Mouse (Mus musculus) NIH3T3 (cell line): ENCODE results near the gene Galnt3.

Experiments used
- DNase-seq: peaks from one replicate; pipeline ENCODE4 v3.0.0-alpha.2; 2012; ENCODE audit warnings: low read depth

Gene Galnt3

DNA sequence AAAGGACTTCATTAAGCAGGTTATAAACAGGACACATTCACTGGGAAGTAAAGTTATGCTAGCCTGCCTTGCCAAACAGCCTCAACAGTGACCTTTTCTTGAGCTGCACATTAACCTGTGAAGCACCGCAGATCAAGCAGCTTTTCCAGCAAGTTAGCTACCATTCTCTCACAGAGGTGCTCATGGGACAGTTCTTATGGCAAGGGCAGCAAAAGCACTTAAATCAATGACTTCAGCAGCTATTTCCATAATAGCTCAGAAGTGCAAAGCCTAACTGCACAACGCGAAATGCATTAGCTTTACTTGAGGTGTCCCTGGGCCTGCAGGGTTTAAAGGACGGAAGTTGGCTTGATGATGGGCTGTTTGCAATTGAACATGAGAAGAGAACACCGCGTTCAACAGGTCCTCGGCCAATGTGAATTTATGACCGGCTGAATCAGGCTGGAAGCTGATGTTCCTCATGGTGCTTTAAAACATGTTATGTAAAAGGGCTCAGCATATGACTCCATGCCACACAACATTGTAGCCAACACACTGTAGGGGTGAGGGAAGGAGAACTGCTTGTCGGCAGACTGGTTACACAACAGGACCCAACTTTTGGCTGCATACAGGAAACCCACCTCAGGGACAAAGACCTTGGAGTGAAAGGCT, 16.8 kb downstream of the Galnt3 start:
- no peak for DNase-seq

DNA sequence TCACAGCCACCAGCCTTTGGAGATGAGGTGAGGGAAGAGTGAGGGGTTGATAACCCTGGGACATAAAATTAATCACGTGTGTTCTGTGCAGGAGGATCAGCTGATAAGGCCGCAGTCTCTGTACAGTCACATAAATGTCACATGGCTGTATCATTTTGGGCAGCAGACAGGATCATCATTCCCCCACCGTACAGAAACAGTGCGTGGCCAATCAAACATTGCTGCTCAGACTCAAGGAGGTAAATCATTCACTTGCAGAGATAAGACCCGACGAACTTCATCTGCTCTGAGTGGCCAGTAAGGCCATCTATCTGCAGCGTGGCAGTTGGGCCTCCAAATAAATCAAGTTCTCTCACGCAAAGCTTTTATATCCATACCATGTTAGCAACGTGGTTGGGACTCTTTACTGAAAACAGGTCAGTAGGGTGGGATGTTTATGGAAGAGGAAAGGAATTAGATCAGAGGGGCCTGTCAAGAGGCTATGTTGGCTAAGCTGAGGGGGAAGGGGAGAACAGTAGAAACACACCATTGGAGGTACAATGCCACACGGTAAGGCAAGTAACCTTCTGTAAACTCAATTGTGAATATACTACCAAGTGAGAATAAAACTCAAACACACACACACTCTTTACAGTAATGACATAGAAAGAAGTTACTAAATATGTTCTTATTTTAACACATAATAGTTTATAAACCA, 20.9 kb downstream of the Galnt3 start:
- DNase-seq = no peak

- DNase-seq = no peak
Measured at GRCm38 (mm10) chr2:66101686-66102304, 23.0 kb downstream of the Galnt3 start.

- DNase-seq = no peak
Measured at GRCm38 (mm10) chr2:66100671-66101351, 24.0 kb downstream of the Galnt3 start.

- no peak for DNase-seq
Measured at GRCm38 (mm10) chr2:66100239-66100638, 24.6 kb downstream of the Galnt3 start.

- no peak for DNase-seq
Measured at GRCm38 (mm10) chr2:66094622-66095181, 30.1 kb downstream of the Galnt3 start.

GRCm38 (mm10) chr2:66091296-66091695, 33.5 kb downstream of the Galnt3 start:
- DNase-seq = no peak

DNA sequence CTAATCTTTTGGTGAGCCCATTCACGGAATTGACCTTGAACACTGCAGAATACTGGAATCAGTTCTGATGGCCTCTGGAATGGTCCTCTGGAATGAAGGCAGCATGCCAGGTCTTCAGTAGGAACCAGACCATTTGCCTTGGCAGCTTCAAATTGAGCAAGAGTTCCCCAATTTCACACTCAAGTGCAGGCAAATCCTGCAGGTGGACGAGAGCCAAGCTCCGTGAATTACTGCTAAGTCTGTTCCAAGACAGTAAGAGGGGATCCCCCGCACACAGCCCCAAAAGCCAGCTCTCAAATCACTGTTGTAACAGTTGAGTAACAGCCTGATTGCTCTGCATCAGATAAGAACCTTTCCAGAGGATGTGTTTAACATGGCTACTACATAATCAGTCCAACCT, 42.9 kb downstream of the Galnt3 start:
- DNase-seq = peak; percentile 18

DNA sequence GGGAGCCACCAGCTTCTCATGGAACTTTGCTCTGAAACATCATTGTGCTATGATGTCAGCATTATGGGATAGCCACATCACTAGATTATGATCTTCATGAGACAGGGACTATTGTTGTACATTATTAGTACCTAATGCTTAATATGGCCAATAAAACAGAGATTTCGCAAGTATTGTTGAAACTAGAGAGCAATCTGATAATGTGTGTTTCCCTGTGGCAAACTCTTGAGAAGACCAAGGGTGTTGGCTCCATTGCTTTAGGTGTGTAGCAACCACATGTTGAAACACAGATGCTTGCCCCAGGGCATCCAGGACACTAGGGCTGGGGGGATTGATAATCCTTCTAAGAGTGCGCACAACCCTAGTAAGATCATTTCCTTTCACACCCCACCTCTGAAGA, 44.1 kb downstream of the Galnt3 start:
- DNase-seq = no peak

DNA sequence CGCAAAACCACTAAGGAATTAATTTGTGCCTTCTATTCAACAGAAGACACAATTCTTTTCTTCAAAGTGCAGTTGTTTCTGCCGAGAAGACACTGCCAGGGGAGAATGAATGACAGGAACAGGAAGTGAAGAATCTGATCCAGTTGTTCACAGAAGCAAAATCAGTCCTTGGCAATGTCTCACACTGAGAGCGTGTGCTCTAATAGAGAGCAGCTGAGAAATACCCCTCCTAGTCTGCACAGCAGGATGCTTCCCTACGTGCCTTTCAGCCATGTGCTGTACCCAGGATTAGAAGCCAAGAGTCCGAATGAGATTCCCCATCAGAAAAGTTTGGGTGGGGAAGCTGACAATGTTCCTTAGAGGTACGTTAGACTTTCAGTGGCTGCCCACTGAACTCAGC, 55.3 kb downstream of the Galnt3 start:
- no peak for DNase-seq

- DNase-seq = no peak
Measured at GRCm38 (mm10) chr2:66063291-66063690, 61.5 kb downstream of the Galnt3 start.

DNA sequence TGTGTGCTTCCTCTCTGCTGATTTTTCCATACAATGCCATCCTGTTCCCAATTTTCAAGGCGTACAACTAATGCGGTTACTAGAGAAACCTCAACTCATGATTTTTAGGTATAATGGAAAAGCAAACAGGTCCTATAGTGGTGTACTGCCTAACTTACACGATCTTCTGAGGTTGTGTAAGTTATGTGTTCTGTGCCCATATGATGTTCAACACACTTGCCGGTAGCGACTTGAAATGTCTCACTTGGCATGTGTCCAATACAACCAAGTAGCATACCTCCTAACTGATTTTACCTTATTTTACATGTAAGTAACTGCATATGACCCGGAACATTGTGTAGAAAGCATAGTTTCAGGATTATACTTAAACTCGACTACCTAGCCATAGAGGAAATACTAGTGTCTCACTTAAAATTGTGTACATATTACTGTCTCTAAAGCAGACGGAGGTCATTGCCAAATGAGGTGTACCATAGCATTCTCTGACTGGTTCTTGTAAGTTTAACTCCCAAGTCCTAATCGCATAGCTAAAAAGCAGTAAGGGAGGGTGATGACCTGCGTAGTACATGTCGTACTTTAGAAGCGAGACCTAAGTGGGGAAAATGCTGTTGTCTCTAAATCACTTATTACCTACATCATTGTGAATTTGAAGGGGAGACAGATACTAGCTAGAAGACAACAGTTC, 80.2 kb downstream of the Galnt3 start:
- DNase-seq = no peak

GRCm38 (mm10) chr2:66043441-66044404, 81.1 kb downstream of the Galnt3 start:
- no peak for DNase-seq

DNA sequence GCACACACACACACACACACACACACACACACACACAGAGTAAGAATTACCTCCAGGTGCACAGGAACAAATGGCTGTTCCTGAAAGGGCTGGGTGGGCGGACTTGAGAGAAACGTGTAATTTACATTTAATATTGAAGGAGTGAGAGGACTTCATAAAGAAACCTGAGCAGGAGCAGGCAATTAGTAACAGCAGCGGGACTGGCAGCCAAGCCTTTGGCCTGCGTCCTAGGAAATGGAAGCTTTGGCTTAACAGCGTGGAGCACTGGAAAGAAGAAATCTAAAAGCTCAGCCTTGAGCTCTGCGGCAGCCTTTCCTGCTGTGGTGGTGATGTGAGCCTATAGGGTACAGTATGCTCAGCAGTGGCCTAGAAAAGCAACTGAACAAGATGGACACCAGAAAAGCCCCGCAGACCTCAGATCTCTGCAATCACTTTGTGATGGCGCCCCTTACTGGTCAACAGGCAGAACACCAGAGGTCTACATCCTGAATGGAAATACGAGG, 82.8 kb downstream of the Galnt3 start:
- DNase-seq = peak; percentile 15

- no peak for DNase-seq
Measured at GRCm38 (mm10) chr2:66041203-66041916, 83.4 kb downstream of the Galnt3 start.

DNA sequence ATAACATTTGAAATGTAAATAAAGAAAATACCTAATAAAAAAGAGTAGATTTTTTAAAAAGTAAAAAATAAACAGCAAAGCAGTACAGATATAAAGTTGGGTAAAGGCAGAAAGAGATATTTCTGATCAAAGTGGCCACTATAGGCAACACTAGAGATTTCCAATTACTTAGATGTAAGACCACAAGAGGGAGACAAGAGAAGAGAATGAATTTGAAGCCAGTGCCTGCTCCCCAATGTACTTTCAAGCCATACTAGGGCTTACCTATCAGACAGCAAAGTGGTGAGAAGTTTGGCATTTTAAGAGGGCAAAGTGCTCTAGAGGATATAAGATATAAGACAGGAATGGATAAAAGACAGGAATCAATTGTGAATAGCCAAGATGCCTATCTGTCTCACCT, 84.2 kb downstream of the Galnt3 start:
- DNase-seq = no peak

DNA sequence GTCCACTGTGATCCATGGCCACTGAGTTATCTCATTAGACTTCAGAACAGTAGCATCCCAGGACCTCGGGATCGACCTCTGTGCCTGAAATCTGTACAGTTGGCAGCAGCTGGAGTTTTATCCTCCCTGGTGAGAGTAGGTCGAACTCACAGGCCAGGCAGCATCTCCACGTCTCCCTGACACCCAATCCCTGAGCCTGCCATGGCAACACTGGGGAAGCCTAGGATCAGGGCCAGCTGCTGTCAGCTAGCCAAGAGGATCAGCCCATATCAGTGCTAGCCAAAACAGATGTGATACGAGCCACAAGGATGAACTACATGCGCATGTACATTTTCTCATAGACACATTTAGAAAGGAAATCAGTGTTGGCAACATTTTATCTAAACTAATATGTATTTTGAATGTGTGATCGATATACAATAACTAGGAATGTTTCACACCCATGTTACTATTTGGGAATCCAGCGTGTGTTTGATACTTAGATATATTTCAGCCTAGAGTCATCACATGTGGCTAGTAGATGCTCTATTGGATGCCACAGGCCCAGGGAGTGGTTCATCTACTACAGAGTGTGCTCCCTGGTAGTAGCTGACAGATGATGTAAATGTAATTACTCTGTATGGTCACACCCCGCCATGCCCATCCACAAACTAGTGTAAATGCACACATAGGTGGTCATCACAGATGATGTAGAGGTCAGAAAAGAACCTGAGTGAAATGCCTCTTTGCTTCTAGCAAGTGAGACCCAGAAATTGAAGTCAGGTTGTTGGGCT, 89.7 kb downstream of the Galnt3 start:
- DNase-seq = peak; percentile 12
